Mouse (Mus musculus): Measurements from ENCODE around the gene Tuba1a. TPM values are rescaled to one million over a fixed set of nuclear protein-coding genes. Genes with fewer than 3 reads are reported as not detected.

Tuba1a gene
- 10,586 and 11,102 TPM in 2 replicates for polyA plus RNA-seq (2015; fragmentation: Nextera tagmentation; extraction: Ambion mirVana)

DNA sequence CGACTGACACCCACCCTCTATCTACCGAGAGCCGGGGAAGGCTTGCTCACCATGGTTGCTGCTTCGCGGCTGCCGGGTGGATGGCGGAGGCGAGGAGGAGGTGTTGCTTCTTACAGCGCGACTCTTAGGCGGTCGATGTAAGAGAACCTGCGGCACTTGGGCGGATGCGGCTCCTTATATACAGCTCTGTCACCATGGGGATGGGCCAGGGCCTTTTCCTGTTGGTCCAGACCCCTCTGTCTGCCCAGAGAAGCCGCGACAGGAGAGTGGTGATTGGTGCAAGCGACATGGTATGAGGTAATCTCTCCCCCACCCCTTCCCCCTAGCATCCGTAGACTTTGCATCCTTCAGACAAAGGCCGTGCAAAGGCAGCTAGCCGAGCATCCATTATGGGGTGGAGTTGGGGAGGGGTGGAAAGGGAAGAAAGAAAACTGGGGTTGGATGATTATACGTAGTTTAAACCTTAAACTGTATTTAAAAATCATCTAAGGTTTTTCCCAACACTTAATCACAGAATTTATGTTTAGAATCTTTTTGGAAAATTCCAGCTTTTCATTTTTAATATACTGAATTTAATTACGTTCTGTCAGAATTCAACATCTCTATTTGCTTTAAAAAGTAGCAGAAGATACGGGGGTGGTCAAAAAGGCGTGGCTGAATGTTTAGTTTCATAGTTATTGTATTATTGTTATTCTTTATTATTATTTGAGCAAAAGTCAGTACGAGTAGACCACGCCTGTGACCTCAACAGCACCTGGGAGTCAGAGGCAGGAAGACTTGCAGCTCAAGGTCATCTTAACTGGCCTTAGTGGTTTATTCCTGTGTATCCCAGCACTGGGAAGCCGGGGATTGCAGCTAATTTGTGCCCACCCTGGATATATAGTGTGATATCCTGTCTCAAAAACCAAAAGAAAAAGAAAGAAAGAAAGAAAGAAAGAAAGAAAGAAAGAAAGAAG, at the start of gene Tuba1a, which contains the start of gene Gm49450:
Tuba1a (minus strand) TSS at position 303 of the 956 bp plus-strand sequence.
Gm49450 (minus strand) TSS at position 151 of the 956 bp plus-strand sequence.
- Histone ChIP-seq H3K27ac (peak within 1 kb of the TSS; percentile 100), H3K4me3 (peak within 1 kb of the TSS; percentile 93), H3K4me2 (peak within 1 kb of the TSS; percentile 77), H3K9ac (peak within 1 kb of the TSS; percentile 100), H3K27me3 (no peaks in the 10 kb centered on the region), H3K9me3 (replicated peaks) (no peaks in the 10 kb centered on the region), H3K4me1 (peaks cover 39% of the 10 kb centered on the region), H3K36me3 (ENCODE audit: poor library complexity, severe bottlenecking) (peaks cover 17% of the 10 kb centered on the region)
- under 1% methylated on average over 28 of the region's 28 CpGs for WGBS
- ATAC-seq: peak; percentile 98

DNA sequence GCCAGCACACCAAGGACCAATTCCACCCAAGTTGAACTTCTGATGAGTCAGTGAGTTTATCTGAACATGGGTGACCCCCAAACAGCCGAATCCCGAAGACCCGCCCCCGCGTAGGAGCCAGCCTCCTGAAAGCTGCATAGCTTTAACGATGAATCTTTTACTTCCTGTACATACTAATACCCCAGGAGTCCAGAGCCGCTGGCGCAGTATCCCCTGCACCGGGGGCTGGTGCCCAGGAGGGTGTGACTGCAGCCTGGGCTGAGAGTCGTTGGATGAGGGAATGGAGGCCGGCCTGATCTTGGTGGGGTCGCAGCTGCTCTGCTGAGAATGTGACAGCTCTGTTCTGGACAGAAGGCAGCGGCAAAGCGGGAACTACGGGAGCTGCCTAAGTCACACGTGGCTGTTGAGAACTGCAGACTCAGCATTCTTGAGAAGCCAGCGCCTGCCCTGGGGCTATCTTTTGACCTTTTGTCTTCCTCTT, 48.0 kb upstream of the Tuba1a start:
- H3K9me3 ChIP-seq (replicated peaks): no peaks in the 10 kb centered on the region
- 20% methylated on average over 17 of the region's 17 CpGs for WGBS
- H3K27me3 ChIP-seq: 0 out of 2 replicates have a peak, but pooled peaks cover 6% of the 10 kb centered on the region
- H3K36me3 ChIP-seq (ENCODE audit: poor library complexity, severe bottlenecking): no peaks in the 10 kb centered on the region
- 0 out of 2 replicates have a peak, but pooled peaks have one; percentile 13 for ATAC-seq
- 0 out of 2 replicates have a peak overlapping the region, but pooled peaks have one; percentile 18 for H3K9ac ChIP-seq
- no peak overlapping the region for H3K27ac ChIP-seq
- H3K4me3 ChIP-seq: peak overlapping the region; percentile 7; the same call in 1 of the 2 replicates
- peaks cover 11% of the 10 kb centered on the region for H3K4me1 ChIP-seq
- peak overlapping the region; percentile 39 for H3K4me2 ChIP-seq

DNA sequence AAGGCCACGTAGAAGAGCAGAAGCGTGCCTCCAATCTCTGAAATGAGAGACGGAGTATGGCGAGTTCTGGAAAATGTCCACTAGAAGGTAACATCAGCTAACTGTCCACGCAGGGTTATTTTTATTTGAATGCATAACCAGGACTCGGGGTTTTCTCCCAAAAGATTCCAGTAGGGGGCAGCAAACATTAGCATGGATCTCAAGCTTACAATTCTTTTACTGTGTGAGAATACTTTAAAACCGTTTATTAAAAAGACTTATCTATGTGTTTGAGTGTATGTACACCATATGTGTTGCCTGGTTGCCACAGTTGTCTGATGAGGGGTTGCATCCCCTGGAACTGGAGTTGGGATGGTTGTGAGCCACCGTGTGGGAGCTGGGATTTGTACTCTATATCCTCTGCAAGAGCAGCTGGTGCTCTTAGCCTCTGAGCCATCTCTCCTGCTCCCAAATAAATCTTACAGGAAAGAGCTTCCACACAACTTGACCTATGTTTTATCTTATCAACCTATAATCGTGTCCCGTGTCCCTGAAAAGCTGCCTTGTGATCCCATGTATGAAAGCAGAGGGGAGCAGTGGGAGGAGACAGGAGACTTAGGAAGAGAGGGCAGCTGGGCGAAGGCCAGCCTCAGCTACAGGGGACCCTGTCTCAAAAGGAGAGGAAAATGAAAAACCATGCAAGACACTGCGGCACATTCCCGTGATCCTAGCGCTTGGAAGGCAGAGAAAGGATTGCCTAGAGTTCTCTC, 47.2 kb upstream of the Tuba1a start:
- no peak overlapping the region; the same call in 1 of the 2 replicates for H3K27ac ChIP-seq

DNA sequence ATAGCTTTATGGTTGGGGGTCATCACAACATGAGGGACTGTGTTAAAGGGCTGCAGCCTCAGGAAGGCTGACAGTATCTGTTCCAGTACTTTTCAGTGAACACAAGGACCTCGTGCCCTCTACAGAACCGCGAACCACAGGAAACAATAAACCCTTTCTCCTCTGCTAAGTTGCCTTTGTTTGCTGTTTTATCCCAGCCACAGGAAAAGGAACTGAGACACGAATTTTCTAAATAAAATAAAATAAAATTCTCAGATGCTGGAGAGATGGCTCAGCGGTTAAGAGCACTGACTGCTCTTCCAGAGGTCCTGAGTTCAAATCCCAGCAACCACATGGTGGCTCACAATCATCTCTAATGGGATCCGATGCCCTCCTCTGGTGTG, 45.3 kb upstream of the Tuba1a start:
- Histone ChIP-seq H3K4me2 (no peak overlapping the region), H3K36me3 (ENCODE audit: poor library complexity, severe bottlenecking) (no peaks in the 10 kb centered on the region), H3K27ac (no peak overlapping the region), H3K4me3 (no peak overlapping the region), H3K9me3 (replicated peaks) (no peaks in the 10 kb centered on the region), H3K27me3 (0 out of 2 replicates have a peak, but pooled peaks cover 6% of the 10 kb centered on the region), H3K4me1 (peaks cover 11% of the 10 kb centered on the region), H3K9ac (no peak overlapping the region)
- WGBS: 44% methylated on average over 6 of the region's 6 CpGs
- no peak for ATAC-seq

More for the DNA sequence above, 47.2 kb upstream of the Tuba1a start:
- Histone ChIP-seq H3K9me3 (replicated peaks) (no peaks in the 10 kb centered on the region), H3K27me3 (0 out of 2 replicates have a peak, but pooled peaks cover 6% of the 10 kb centered on the region), H3K9ac (no peak overlapping the region), H3K4me2 (0 out of 2 replicates have a peak overlapping the region, but pooled peaks have one; percentile 39), H3K4me3 (no peak overlapping the region), H3K36me3 (ENCODE audit: poor library complexity, severe bottlenecking) (no peaks in the 10 kb centered on the region), H3K4me1 (peaks cover 11% of the 10 kb centered on the region)
- 0 out of 2 replicates have a peak, but pooled peaks have one; percentile 41 for ATAC-seq
- WGBS: 33% methylated on average over 14 of the region's 14 CpGs

DNA sequence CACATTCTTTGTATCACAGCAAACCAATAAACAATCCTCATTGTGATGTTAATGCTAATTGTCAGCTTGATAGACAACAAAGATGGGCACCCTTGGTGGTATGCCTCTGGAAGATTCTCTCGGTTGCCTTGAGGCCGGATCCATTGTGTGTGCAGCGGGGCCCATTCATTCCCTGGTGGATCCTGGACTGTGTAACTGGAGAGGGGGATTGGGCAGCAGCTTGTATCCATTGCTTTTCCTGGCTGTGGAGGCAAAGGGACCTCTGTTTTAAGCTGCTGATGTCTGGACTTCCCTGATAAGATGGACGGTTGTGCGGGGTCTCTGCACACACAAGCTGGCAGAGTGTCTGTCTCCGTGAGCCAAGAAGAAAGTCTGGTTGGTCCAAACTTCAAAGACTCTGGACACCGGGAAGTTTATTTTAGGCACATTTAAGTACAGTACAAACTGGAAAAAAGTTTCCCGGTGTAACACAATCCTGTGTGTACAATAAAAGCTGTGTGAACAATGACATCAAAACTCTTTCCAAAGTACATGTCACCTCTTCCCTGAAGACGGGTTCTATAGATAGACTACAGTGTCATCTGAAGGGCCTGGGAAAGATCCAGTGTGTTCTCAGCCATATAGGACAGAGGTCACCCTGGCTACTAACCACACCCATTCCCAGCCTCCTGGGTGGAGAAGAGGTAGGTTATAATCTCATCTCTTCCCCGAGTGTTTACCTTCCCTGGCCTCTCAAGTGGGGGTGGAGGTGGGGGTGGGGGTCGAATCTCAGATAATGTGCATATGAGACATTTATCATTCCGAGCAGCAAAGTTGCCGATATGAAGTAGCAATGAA, 44.7 kb upstream of the Tuba1a start:
- 55% methylated on average over 13 of the region's 13 CpGs for WGBS
- Histone ChIP-seq H3K36me3 (ENCODE audit: poor library complexity, severe bottlenecking) (no peaks in the 10 kb centered on the region), H3K27me3 (0 out of 2 replicates have a peak, but pooled peaks cover 6% of the 10 kb centered on the region), H3K9me3 (replicated peaks) (no peaks in the 10 kb centered on the region), H3K4me1 (peaks cover 15% of the 10 kb centered on the region), H3K9ac (no peak overlapping the region), H3K4me2 (no peak overlapping the region), H3K4me3 (no peak overlapping the region), H3K27ac (no peak overlapping the region)
- ATAC-seq: no peak

DNA sequence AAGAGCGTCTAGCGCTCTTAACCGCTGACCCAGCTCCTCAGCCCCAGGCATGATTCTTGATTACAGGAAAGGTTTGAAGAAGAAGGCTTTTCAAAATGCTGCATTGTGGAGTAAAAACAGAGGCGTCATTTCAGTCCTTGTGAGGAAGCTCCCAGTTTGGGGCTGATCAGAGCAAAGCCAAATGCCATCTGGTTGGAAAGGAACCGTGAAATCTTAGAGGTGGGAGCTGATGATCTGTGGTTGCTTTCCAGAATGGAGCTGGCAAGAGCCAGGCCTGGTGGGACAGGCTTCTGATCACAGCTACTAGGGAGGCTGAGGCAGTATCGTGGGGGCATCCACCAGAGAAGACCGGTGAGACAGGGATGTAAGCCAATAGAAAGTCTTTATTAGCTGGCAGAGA, 43.3 kb upstream of the Tuba1a start:
- Histone ChIP-seq H3K9ac (no peak overlapping the region), H3K9me3 (replicated peaks) (no peaks in the 10 kb centered on the region), H3K27ac (peak overlapping the region; percentile 10), H3K4me1 (peaks cover 26% of the 10 kb centered on the region), H3K4me3 (no peak overlapping the region), H3K27me3 (no peaks in the 10 kb centered on the region), H3K4me2 (no peak overlapping the region), H3K36me3 (ENCODE audit: poor library complexity, severe bottlenecking) (no peaks in the 10 kb centered on the region)
- ATAC-seq: no peak
- 76% methylated on average over 7 of the region's 7 CpGs for WGBS

GRCm38 (mm10) chr15:98994957-98995520, 41.5 kb upstream of the Tuba1a start:
- Histone ChIP-seq H3K27me3 (no peaks in the 10 kb centered on the region), H3K36me3 (ENCODE audit: poor library complexity, severe bottlenecking) (no peaks in the 10 kb centered on the region), H3K27ac (no peak overlapping the region), H3K4me2 (no peak overlapping the region), H3K4me1 (peaks cover 33% of the 10 kb centered on the region), H3K4me3 (no peak overlapping the region), H3K9ac (no peak overlapping the region), H3K9me3 (replicated peaks) (no peaks in the 10 kb centered on the region)
- 87% methylated on average over 9 of the region's 9 CpGs for WGBS
- no peak for ATAC-seq

GRCm38 (mm10) chr15:98993865-98994264, 40.4 kb upstream of the Tuba1a start:
- H3K27me3 ChIP-seq: no peaks in the 10 kb centered on the region
- H3K4me3 ChIP-seq: peak overlapping the region; percentile 43; the same call in 1 of the 2 replicates
- WGBS: 2% methylated on average over 11 of the region's 11 CpGs
- H3K9ac ChIP-seq: 0 out of 2 replicates have a peak overlapping the region, but pooled peaks have one; percentile 79
- no peak for ATAC-seq
- peaks cover 45% of the 10 kb centered on the region for H3K4me1 ChIP-seq
- H3K9me3 ChIP-seq (replicated peaks): no peaks in the 10 kb centered on the region
- peak overlapping the region; percentile 76 for H3K4me2 ChIP-seq
- no peak overlapping the region; the same call in 1 of the 2 replicates for H3K27ac ChIP-seq
- no peaks in the 10 kb centered on the region for H3K36me3 ChIP-seq (ENCODE audit: poor library complexity, severe bottlenecking)

GRCm38 (mm10) chr15:98993093-98993793, 39.7 kb upstream of the Tuba1a start:
- Histone ChIP-seq H3K27me3 (no peaks in the 10 kb centered on the region), H3K9me3 (replicated peaks) (no peaks in the 10 kb centered on the region), H3K9ac (peak overlapping the region; percentile 79), H3K4me1 (peaks cover 51% of the 10 kb centered on the region), H3K27ac (peak overlapping the region; percentile 98), H3K36me3 (ENCODE audit: poor library complexity, severe bottlenecking) (no peaks in the 10 kb centered on the region), H3K4me3 (peak overlapping the region; percentile 43), H3K4me2 (peak overlapping the region; percentile 76)
- ATAC-seq: peak; percentile 87
- 3% methylated on average over 35 of the region's 35 CpGs for WGBS

Measured in forebrain, embryonic 13.5 days (tissue).